Mouse (Mus musculus): ENCODE measurements around the gene En2.

The En2 gene

DNA sequence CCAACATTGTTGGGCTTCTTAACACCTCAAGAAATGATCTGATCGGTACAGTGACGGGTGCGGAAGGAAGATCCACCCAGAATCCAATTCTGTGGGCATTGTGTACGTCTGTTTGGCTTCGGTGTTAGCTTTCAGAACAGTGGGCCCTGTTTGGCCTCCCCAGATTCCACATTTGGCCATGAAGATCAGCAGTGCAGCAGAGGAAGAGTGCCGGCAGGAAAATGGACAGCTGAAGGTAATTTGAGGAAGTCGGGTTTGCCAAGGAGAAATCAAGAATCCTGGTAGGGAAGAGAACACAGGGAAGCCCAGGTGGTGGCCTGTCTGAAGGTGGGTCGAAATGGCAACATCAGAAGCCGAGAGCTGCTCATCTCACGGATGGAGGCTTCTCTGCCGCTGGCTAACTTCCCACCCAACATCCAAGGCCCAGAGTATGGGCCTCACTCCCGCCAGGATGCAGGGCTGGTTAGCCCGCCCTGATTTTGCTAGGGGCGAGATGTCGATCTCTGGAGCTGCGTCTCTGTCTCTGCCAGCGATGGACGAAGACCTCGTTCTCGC, 4.0 kb upstream of the En2 start:
- DNase-seq: no peak

DNA sequence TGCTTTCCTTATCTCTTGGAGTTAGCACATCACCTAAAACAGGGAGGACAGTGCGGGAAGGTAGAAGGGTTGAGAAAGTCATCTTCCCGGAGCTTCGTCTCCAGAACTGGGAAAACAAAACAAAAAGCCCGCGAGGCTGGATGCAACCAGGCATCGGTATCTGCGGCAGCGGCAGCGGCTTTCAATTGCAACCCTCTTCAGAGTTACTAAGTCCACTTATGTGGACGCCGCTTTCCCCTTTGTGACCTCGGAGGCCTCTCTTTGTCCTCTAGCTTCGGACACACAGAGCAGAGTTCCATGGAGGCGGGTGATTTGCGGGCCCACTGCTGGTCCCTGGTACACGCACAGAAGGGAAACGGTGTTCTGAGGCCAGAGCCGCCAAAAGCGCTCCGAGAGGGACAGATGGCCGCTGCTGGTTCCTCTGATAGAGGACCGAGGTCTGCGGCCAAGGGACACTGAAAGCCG, 3.5 kb upstream of the En2 start:
- no peak for DNase-seq

DNA sequence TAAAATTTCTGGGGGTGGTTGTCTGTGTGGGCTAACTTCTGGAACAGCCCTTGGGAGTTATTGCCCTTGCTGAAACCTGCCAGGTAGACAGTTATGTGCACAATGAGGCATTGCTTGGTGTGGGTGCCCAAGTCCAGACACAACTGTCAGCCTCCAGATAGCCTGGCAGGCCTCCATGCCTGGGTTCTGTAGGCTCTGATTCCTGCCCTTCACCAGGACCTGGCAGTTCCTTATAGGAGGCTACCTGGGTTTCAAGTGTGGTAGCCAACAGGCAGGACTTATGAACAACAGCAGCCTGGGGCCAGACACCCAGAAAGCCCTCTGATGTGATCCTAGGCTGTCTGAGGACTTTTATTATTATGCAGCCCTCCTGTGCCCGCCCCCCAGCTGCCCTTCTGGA, 1.6 kb upstream of the En2 start:
- no peak for DNase-seq

DNA sequence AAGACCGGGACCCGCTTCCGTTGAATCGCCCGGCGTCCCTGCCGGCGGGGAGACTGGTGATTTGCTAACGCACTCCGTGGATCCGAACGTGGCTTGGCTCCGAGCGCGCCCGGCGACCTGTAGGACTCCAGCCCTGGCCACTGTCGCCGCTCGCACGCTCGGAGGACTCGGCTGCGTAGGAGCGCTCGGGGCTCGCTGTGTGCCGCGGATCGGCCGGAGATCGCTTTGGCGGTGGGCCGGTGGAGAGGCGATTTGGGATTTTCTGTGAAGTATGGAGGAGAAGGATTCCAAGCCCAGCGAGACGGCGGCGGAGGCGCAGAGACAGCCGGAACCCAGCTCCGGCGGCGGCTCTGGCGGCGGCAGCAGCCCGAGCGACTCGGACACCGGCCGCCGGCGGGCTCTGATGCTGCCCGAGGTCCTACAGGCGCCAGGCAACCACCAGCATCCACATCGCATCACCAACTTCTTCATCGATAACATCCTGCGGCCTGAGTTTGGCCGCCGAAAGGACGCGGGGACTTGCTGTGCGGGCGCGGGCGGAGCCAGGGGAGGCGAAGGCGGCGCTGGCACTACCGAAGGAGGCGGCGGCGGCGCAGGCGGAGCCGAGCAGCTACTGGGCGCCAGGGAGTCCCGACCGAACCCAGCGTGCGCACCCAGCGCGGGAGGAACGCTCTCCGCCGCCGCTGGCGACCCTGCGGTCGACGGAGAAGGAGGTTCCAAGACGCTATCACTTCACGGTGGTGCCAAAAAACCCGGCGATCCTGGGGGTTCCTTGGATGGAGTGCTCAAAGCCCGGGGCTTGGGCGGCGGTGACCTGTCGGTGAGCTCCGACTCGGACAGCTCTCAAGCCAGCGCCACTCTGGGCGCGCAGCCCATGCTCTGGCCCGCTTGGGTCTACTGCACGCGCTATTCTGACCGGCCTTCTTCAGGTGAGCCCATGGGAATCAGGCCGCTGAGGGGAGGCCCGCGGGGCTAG, 1.1 kb downstream of the En2 start:
- DNase-seq: no peak

DNA sequence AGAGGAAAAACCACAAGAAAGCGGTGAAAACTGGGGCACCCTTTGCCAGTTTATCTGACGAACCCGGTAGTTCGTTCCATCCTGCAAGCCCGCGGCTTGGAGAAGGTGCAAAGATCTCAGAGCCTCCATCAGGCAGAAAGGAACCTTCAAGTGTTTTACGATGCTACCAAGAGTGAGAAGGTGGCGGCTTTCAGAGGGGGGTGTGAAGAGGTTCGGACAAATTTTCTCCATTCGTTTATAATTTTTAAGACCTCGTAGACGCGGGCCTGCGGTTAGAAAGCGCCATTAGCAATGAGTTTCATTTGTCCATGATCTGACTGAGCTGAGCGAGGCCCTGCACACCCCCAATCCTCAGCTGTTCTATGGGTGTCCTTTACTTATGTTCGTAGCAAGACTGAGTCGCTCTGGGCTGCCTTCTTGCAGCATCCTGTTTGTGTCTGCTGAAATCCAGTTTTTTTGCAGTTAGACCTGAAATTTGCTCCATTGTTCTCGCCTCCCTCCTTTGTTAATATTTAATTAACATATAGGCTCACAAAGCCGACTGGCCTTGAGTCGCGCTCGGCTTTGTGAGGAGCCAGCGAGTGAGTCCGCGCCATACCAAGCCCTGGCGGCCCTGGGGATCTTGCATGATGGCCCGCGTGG, 2.2 kb downstream of the En2 start:
- no peak for DNase-seq

DNA sequence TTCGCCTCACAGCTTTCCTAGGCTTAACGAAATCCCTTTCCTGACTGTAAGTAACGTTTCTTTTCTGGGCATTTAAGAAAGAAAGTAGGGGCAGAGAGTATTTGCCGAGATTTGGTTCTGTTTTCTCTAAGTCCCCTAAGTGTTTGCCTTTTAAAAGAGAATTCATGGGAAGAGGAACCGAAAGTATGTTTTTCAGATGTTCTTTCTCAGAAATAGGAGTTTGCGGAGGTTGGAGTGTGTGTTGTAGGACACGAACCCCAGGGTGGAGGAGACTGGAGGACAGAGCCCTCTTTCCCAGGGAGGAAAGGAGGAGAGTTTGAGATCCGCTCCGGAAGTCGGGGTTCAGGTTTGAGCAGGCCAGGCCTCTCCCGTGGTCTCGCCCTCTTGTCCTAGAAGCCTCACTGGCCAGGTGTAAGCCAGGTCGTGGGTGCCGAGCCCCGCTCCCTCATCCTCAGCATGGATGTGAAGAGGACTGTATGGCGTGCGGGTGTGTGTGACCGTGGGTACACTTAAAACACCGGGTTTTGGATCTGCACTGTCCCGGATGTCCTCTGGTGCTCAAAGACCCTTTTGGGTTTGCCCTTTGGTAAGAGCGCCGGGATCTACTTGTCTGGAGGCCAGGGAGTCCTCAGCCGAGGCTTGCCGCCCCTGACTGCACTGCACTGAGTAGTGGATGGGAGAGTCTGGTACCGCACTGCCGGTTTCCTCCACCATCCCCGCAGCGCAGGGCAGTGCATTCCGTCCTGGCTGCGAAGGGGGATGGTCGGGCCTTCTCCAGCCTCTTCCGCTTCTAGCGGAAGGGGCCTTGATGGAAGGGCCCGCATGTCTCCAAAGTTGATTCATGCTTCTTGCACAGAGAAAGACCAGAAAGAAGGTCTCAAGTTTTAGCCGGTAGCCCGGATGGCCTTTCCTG, 3.0 kb downstream of the En2 start:
- no peak for DNase-seq

DNA sequence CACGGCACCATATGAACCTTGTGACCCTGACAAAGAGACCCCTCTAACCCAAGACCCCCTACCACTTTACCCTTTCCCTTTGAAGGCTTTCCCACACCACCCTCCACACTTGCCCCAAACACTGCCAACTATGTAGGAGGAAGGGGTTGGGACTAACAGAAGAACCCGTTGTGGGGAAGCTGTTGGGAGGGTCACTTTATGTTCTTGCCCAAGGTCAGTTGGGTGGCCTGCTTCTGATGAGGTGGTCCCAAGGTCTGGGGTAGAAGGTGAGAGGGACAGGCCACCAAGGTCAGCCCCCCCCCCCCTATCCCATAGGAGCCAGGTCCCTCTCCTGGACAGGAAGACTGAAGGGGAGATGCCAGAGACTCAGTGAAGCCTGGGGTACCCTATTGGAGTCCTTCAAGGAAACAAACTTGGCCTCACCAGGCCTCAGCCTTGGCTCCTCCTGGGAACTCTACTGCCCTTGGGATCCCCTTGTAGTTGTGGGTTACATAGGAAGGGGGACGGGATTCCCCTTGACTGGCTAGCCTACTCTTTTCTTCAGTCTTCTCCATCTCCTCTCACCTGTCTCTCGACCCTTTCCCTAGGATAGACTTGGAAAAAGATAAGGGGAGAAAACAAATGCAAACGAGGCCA, 3.8 kb downstream of the En2 start:
- DNase-seq: no peak

DNA sequence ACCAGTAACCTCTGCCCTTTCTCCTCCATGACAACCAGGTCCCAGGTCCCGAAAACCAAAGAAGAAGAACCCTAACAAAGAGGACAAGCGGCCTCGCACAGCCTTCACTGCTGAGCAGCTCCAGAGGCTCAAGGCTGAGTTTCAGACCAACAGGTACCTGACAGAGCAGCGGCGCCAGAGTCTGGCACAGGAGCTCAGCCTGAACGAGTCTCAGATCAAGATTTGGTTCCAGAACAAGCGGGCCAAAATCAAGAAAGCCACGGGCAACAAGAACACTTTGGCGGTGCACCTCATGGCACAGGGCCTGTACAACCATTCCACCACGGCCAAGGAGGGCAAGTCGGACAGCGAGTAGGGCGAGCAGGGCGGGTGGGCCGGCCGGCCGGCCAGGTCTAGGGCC, 4.6 kb downstream of the En2 start:
- no peak for DNase-seq

DNA sequence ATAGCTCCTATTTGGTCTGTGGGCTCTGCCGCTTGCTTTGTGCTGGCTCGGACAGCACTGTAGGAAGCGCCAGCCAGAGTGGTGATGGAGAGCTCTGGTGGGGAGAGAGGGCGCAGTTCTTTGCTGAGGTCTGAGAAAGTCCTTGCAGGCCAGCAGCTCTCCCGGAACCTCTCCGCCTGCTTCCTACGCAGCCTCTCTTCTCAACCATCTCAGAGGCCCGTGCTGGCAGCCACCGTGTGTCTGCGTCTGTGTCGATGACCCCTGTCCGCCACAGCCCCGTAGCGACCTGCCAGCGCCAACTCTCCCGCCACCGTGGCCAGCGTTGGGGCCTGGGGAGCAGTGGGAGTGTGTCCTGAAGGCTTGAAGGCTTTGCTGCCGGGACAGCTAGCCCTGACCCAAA, 5.4 kb downstream of the En2 start:
- DNase-seq: no peak

DNA sequence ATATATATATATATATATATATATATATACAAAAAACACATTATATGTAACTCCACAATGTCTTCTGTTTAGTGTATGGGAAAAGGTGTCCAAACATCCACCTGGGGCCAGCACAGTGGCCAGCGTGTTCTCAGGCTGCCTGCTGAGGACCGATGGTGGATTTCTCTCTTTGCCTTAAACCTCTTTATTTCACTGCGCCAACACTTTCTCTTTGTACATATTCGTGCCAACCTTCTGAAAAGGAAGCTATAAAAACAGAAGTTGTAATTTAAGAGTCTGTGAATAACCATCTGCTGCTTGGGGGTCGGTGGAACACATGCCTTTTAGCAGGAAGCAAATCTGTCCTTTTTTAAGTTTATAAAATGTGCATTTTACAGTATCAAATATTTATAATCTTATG, 6.2 kb downstream of the En2 start:
- no peak for DNase-seq

DNA sequence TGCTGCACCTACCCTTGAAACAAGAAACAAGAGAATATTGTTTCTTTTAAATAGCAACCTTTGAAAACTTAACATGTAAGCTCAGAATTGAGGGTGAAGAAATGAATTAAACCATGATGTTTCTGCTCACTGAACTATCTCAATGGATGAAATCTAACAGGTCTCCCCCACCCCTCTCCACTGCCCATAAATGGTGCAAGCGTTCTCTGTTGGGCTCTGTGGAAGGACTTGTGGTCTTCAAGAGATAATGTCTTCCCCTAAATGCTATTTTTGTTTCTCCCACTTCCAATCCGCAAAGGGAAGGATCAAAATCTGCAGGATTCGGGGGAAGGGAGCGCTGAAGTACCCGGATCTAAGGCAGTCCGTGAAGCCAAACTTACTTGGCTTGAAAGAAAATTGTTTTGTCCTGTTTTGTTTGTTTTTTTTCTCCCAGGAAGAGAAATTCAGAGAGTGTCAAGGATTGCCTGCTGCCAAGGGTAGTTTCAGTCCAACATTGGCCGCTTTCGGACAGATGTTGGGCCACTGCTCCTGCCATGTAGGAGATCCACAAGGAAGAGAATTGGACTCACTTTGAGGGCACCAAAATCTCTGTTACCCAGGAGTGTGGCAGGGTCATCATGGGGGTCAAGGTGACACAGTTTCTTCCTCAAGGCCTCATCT, 6.9 kb downstream of the En2 start:
- no peak for DNase-seq

DNA sequence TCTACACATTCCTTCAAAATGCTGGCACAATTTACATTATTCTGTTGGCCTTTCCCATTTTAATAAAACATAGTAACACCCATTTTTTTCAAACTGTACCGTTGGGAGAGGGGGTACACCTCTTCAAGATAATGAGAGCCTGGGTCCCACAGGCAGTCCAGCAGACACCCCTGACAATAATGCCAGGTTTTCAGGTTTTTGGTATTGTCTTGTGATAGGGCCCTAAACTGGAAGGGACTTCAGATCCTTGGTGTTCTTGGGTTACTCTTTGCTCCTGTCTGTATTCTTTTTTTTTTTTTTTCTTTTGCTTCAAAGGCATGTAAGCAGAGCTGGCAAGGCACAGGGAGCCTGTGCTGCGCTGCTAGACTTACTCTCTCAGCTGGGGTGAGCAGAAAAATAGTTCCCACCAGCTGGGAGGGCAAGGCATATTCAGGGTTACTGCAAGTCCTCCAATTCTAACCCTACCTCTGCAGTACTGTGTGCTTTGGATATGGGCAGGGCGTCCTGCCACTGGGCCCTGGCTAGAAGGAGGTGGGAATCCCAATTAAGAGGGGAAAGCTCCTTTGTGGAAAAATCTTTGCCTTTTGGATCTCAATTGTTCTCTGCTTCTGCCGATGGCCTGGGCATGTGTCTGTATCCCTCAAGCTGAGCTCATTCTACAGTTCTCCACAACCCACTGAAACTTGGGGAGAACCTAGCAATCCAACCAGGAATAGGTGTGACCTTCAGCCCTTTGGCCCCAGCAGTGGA, 7.6 kb downstream of the En2 start:
- no peak for DNase-seq

DNA sequence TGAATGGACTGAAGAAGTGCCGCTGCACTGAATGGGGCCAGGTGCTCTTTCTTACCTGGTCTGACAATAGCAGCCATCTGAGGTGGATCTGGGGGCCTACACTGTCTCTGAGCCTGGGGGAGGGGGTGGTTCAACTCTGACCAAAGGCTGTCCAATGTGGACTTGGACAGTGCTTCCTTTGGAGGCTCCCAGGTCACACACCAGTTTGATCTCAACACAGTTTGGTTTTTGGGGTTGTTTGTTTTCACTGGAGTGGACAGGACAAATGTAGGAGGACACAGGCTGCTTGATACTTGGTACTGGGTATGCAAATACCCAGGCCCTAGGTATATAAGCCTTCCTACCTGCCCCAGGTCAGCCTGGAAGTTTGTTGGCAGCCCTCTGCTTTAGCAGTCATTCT, 8.2 kb downstream of the En2 start:
- DNase-seq: no peak

DNA sequence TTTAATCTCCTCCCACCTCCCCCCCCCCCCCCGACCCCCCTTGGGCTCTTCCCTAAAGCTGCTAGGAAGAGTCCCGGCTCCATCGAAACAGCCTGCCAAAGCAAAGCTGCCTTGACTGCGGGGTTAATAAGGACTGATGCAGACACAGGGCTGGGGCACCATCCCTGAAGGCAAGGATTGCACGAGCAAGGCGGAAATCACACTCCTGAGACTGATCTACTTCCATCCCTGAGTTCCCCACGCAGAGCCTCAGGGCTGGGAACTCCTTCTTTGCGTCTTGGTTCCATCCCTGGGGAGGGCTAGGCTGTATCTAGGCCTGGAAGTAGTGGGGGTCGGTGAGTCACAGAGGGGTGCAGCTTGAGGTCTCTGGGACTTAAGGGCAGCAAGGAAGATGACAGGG, 8.6 kb downstream of the En2 start:
- DNase-seq: no peak

DNA sequence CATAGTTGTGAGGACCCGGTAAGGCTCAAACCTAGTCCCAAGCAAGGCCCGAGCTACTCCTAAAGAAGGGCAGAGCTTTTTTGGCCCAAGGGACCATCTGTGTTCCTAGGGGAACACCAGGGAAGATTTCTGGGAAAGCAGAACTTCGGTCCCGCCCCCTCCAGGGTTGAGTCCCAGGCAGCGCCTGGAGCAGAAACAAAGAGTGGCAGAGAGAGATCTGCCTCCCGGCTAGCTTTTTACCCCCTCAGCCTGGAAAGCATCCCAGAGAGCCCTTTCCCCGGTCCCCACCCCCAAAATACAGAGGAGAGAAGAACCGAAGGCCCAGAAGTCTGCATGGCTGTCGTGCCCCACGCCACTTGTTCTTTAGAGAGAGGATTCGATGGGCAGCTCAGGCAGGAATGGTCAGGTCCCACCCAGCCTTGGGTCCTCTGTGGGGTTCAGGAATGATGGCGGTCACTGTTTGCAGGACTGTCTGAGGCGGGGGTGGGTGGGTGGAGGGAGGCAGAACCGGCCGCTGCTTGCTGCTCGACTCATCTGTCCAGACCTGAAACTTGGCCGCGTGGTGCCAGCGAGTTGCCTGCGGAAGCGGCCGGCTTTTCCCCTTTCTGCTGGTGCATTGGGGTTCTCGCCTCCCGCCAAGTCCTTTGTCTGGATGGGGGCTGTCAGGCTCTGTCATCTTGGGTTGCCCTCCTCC, 9.5 kb downstream of the En2 start:
- no peak for DNase-seq

DNA sequence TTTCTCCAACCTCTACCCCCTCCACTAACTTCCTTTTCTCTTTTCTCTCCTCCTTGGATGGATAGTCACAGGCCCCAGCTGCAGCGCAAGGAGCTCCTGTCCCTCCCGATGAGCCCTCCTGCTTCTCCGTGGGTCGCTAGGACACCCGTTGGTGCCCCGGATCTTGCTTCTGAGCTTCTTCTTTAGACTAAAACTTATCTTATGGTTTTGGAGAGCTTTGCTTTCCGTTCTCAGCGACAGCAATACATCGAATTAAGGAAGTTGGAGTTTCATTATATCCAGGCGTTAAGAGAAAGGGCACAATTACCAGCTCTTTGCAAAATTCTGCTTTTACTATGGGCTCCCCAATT, 10.1 kb downstream of the En2 start:
- no peak for DNase-seq

DNA sequence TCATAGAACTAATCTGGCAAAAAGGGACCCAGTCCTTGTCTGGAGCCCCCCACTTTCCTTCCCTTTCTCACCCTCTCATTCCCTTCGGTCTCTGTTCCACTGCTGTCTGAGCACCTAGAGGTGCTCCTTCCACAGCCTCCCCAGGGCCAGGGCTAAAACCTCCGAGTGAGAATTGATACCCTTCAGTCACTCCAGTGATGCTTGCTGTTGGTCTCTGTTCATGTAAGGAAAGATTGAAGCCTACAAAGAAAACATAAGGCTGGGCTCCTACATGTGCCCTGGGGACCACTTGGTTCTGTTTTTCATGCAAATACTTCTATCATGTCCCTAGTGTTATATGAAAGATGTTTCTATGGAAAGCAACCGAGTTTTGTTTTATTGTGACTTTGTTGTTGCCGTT, 10.5 kb downstream of the En2 start:
- no peak for DNase-seq

DNA sequence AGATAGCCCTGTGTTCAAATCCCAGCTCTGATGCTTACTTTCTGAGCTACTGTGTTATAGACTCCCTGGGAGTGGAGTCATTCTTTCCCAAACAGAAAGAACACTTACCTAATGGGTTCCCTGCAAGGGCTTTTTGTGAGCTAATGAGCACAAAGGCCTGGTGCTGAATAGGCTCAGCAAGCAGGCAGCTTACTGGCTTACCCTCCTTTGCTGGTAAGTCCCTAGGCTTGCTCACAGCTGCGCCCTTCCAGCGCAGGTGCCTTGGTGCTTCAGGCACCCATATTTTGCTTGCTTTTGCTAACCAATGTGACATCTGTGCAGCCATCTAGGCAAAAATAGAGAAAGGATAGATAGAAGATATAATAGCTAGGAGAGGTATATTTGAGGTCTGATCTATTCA, 11.1 kb downstream of the En2 start:
- no peak for DNase-seq

DNA sequence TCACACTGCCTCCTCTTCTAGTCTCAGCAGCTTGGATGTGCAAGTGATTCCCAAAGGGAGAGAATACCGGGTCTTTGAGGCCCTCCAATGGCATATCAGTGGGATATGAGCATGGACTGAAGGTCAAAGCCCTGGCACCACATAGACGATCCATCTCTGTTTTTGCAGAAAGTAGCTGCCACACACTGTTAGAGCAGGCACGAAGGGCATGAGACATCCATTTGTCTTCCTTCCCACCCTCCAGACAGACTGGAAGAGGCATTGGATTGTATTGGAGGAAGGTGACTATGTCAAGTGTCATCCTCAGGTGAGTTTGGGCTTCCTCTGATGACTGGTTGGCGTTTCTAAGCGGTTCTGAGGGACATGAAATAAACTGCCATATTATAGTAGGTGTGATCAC, 12.8 kb downstream of the En2 start:
- DNase-seq: no peak

DNA sequence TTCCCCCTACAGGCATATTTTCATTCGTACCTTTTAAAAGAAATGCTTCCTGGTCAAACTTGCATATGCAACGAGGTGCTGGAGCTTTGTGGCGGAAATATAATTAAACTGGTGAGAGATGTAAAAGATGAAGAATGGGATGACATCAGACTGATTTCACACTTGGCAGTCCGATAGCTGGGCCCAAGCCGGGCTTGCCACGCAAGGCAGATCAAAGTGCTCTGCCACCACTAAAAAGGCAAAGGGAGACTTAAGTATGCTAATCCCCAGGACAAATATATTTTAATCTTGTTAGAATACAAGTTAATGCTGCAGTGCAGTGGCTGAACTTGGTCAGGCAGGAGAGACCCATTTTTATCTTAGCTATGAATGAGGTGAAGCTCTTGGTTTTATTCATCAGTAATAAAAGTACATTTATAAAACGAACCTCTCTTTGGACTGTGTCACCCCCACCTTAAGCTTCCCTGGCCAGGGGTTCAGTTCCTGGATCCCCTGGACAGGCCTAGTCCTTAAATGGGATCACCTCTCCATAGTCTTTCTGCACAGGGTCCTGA, 13.8 kb downstream of the En2 start:
- no peak for DNase-seq

All from layer of hippocampus, adult 9-11 months (tissue).